Mouse (Mus musculus) E14TG2a.4 (cell line): ENCODE data around the gene Tulp3.
"Not testable (repeated sequence)": the region's sequence is repeated elsewhere in the genome, so short reads cannot be mapped to it uniquely, and the experiment has no call there.

ENCODE experiments used
- H3K27me3 ChIP-seq: 2 replicates; pipeline ENCODE4 v1.6.1; 2014; ENCODE audit warnings: low read length, control low read depth; ENCODE audit not compliant: insufficient read depth
- H3K36me3 ChIP-seq: 2 replicates; pipeline ENCODE4 v1.6.1; 2014; ENCODE audit warnings: low read length, control low read depth; ENCODE audit not compliant: insufficient read depth
- H3K4me1 ChIP-seq: replicated peaks from 2 replicates; pipeline ENCODE4 v1.6.1; 2014; ENCODE audit warnings: low read depth, low read length, control low read depth
- H3K4me3 ChIP-seq: replicated peaks from 2 replicates; pipeline ENCODE4 v1.5.1; 2014; ENCODE audit warnings: mild to moderate bottlenecking, low read length
- H3K9me3 ChIP-seq: 2 replicates; pipeline ENCODE4 v1.6.1; 2014; ENCODE audit warnings: low read length, control low read depth
- CTCF ChIP-seq: conservative IDR thresholded peaks from 2 replicates; pipeline ENCODE4 v1.5.1; 2014; ENCODE audit warnings: low read length
- NANOG ChIP-seq: IDR thresholded peaks from 2 replicates; pipeline ENCODE4 v1.6.1; 2014; ENCODE audit warnings: borderline replicate concordance, low read length, mixed read lengths
- POU5F1 ChIP-seq: IDR thresholded peaks from 2 replicates; pipeline ENCODE4 v1.6.1; 2014; ENCODE audit warnings: low read length, borderline replicate concordance

Tulp3 gene

DNA sequence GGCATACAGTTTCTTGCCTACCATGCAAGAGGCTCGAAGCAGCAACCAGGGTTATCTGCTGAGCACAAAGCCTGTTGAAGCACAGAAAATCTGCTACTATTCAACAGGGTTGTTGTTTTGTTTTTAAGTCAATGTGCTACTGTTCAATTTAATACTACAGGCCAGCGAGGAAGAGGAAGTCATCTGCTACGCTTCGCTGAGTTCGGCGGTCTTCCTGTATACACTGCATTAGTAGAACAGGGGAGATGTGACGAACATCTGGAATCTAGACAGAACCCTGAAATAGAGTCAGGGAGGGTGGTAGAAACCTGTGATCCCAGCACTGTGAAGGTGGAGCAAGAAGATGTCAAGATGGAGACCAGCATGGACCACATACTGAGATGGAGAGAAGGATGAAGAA is 28.1 kb upstream of the Tulp3 start:
- peaks cover 10% of the 10 kb centered on the region for H3K4me1 ChIP-seq
- no peaks in the 10 kb centered on the region for H3K9me3 ChIP-seq
- H3K4me3 ChIP-seq: no peak overlapping the region
- H3K36me3 ChIP-seq: no peaks in the 10 kb centered on the region
- H3K27me3 ChIP-seq: peaks cover 16% of the 10 kb centered on the region
- no peak for TF ChIP-seq POU5F1
- TF ChIP-seq NANOG: no peak
- TF ChIP-seq CTCF: no peak

DNA sequence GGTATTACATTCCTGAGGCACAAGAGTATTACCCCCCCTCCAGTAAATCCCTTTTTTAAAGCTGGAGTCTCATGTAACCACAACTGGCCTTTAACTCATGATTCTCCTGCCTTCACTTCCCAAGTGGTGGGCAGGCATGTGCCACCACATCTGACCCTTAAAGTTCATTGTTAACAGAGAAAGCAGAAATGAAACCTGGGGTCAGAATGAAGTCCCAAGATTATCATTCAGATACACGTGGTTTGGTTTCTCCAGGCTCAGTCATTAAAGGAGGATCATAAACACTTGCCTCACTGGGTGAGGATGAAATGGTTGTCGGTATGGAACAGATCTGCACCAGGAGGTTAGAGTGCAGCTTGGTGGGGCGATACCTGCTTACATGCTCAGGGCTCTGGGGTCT is 25.6 kb upstream of the Tulp3 start:
- Histone ChIP-seq H3K4me3 (no peak overlapping the region), H3K27me3 (peaks cover 16% of the 10 kb centered on the region), H3K36me3 (peaks cover 8% of the 10 kb centered on the region), H3K9me3 (no peaks in the 10 kb centered on the region), H3K4me1 (peaks cover 7% of the 10 kb centered on the region)
- TF ChIP-seq CTCF (no peak), NANOG (no peak), POU5F1 (no peak)

DNA sequence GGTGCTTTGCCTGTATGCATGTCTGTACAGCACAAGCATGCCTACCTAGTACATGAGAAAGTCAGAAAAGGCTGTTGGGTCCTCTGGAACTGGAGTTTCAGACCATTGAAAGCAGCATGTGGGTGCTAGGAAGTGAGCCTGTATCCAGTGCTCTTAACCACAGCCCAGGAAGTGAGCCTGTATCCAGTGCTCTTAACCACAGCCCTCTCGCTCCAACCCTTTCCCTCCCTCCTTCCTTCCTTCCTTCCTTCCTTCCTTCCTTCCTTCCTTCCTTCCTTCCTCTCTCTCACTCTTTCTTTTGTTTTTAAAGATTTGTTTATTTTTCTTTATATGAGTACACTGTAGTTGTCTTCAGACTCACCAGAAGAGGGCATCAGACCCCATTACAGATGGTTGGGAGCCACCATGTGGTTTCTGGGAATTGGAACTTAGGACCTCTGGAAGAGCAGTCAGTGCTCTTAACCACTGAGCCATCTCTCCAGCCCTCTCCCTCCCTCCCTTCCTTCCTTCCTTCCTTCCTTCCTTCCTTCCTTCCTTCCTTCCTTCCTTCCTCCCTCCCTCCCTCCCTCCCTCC is 25.0 kb upstream of the Tulp3 start:
- not testable (repeated sequence) for H3K4me3 ChIP-seq, H3K4me1 ChIP-seq, H3K9me3 ChIP-seq
- H3K27me3 ChIP-seq: peaks cover 16% of the 10 kb centered on the region
- H3K36me3 ChIP-seq: peaks cover 14% of the 10 kb centered on the region

DNA sequence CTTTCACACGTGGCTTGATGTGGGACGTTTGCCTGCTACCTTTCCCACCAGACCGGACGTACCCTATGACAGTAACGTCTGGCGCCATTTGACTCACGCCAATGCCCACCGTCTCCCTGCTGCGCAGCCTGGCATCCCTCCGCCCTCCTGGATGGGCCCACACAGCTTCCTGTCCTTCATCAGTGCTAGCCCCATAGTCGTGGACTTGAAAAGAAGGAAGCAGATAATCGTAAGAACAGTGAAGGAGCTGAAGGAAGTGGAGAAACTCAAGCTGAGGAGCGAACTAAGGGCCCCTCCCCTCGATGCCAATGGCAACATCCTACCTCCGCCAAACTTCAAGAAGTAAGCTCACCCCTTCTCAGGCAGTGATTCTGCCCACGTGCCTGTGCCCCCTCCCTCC is 24.0 kb upstream of the Tulp3 start:
- no peak overlapping the region for H3K4me3 ChIP-seq
- no peaks in the 10 kb centered on the region for H3K9me3 ChIP-seq
- peaks cover 20% of the 10 kb centered on the region for H3K36me3 ChIP-seq
- TF ChIP-seq CTCF (no peak), POU5F1 (no peak)
- H3K27me3 ChIP-seq: peaks cover 16% of the 10 kb centered on the region
- peaks cover 14% of the 10 kb centered on the region for H3K4me1 ChIP-seq

DNA sequence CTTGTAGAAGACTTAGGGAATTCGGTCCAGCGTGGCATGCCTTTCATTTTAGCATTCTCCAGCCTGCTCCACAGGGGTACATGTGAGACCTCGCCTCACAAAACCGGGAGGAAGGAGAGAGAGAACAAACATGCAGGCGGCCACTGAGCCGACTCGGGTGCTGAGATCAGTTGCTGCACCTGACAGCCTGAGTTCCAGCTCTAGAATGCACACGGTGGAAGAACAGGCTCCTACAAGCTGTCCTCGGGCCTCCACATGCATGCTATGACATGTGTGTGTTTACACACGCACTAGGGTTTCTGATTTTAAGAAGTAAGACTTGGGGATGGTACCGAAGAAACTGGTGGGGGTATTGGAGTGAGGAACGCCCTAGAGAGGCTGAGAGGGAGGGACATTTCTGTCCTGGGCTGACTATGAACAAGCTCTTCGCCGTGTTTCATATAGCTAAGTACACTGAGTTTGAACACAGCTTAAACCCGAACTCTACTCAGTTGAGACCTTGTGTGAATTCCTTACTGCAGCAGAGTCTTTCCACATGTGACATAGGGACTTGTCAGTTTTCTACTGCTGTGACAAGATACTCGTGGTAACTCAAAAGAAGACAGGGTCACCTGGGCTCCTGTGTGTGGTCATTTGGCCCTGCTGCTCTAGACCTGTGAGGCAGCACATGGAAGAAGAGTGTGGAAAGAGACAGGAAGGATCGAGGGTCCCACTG is 20.9 kb upstream of the Tulp3 start:
- no peak for TF ChIP-seq NANOG
- TF ChIP-seq CTCF: no peak
- TF ChIP-seq POU5F1: no peak
- peaks cover 51% of the 10 kb centered on the region for H3K36me3 ChIP-seq
- no peak overlapping the region for H3K4me3 ChIP-seq
- H3K9me3 ChIP-seq: no peaks in the 10 kb centered on the region
- H3K27me3 ChIP-seq: peaks cover 11% of the 10 kb centered on the region
- H3K4me1 ChIP-seq: peaks cover 23% of the 10 kb centered on the region

DNA sequence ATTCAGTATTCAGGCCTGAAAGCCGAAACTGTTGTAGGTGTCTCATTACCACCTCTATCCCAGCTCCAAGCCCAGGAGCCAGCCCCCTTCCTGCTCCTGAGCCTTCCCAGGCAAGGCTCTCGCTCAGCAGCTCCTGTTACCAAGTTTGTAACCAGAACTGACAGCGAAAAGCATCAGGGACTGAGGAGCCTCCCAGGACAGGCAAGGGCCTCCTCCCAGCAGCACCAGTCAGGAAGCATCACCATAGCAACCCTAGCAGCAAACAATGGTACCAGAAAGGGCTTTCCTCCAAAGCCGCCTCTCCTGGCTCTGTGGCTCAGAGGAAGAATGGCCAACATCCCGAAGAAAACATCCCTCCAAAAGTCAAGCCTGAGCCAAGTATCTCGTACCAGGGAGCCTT is 19.5 kb upstream of the Tulp3 start, which contains the start of the genes Tex52 and Gm44596:
Gene Tex52 (plus strand): TSS at position 265 of the 400 bp plus-strand sequence.
Gene Gm44596 (plus strand): TSS at position 312 of the 400 bp plus-strand sequence.
- H3K36me3 ChIP-seq: peaks cover 64% of the 10 kb centered on the region
- TF ChIP-seq NANOG (no peak), POU5F1 (no peak), CTCF (no peak)
- peaks cover 7% of the 10 kb centered on the region; the same call in 1 of the 2 replicates for H3K27me3 ChIP-seq
- H3K4me1 ChIP-seq: peaks cover 23% of the 10 kb centered on the region
- H3K9me3 ChIP-seq: no peaks in the 10 kb centered on the region
- no peak within 1 kb of the TSS for H3K4me3 ChIP-seq

DNA sequence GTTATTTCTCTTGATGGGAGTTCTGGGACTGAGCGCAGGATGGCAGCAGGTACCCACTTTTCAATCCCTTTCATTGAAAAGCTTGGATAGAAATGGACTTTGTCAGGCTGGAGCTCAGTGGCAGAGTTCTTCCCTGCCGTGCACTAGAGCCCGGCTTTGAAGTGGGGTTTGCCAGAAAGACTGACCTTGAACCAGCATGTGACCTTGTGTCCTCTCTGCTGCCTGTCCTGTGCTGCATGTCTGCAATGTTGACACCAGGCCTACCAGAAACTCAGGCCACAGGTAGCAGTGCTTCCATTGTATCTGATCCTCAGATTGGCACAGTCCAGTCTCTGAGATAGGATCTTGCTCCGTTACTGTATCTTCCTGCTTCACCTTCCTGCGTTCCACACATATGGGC is 14.4 kb upstream of the Tulp3 start:
- no peak overlapping the region for H3K4me3 ChIP-seq
- H3K36me3 ChIP-seq: peaks cover 99% of the 10 kb centered on the region
- peaks cover 27% of the 10 kb centered on the region for H3K4me1 ChIP-seq
- H3K9me3 ChIP-seq: no peaks in the 10 kb centered on the region
- TF ChIP-seq CTCF (no peak), NANOG (no peak), POU5F1 (no peak)
- no peaks in the 10 kb centered on the region for H3K27me3 ChIP-seq

DNA sequence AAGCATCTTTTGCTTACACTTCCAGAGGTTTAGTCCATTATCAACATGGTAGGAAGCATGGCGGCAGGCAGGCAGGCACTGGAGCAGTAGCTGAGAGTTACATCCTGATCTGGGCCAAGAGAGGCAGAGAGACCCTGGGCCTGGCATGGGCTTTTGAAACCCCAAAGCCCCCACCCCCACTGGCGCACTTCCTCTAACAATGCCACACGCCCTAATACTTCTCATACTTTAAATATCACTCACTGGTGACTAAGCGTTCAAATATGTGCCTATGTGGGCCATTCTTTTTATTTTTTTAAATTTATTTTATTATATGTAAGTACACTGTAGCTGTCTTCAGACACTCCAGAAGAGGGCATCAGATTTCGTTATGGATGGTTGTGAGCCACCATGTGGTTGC is 10.8 kb upstream of the Tulp3 start:
- no peaks in the 10 kb centered on the region for H3K9me3 ChIP-seq
- peaks cover 36% of the 10 kb centered on the region for H3K4me1 ChIP-seq

DNA sequence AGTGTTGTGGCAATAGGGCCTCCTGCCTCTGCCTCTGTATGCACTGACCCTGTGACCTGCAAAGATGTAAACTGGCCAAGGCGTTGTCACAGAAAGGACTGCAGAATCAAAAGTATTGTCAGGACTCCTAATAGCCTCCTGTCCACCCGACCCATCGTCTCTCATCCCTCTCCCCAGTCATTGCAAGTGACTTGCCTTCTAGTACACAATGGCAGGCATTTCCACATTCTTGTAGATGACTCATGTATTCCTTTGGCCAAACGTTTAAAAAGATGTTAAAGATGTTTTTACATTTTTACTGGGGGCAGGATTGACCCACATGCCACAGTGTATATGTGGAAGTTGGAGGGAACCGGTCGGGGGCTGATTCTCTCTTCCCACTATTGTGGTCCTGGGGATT is 9.1 kb upstream of the Tulp3 start:
- no peak for TF ChIP-seq POU5F1
- no peak for TF ChIP-seq CTCF
- TF ChIP-seq NANOG: no peak
- Histone ChIP-seq H3K9me3 (no peaks in the 10 kb centered on the region), H3K27me3 (no peaks in the 10 kb centered on the region)

More for the DNA sequence above, 10.8 kb upstream of the Tulp3 start:
- no peaks in the 10 kb centered on the region for H3K27me3 ChIP-seq
- H3K4me3 ChIP-seq: no peak overlapping the region
- peaks cover 70% of the 10 kb centered on the region for H3K36me3 ChIP-seq
- TF ChIP-seq POU5F1 (no peak), CTCF (no peak)

More for the DNA sequence above, 9.1 kb upstream of the Tulp3 start:
- no peak overlapping the region for H3K4me3 ChIP-seq
- peaks cover 54% of the 10 kb centered on the region for H3K4me1 ChIP-seq
- H3K36me3 ChIP-seq: peaks cover 70% of the 10 kb centered on the region
